Mouse (Mus musculus) midbrain, embryonic 13.5 days (tissue): ENCODE measurements around the gene Cmtm6. TPM values are rescaled to one million over a fixed set of nuclear protein-coding genes. Genes with fewer than 3 reads are reported as not detected.

Source experiments
- ATAC-seq: fragments of 200-750 bp; cut with Nextera tagmentation; 2 replicates; pipeline ENCODE4 v1.8.0; 2017; ENCODE audit warnings: mild to moderate bottlenecking, moderate TSS enrichment, moderate library complexity
- H3K27ac ChIP-seq: fragments of 300-500 bp; sonication (generic); 2 replicates; pipeline ENCODE4 v1.5.1; 2015; ENCODE audit warnings: inconsistent platforms, mild to moderate bottlenecking, moderate library complexity
- H3K27me3 ChIP-seq: fragments of 300-500 bp; sonication (generic); 2 replicates; pipeline ENCODE4 v1.6.1; 2015; ENCODE audit warnings: mild to moderate bottlenecking, inconsistent platforms
- H3K36me3 ChIP-seq: fragments of 300-500 bp; sonication (generic); 2 replicates; pipeline ENCODE4 v1.6.1; 2015; ENCODE audit warnings: mild to moderate bottlenecking, inconsistent platforms
- H3K4me1 ChIP-seq: fragments of 300-500 bp; sonication (generic); replicated peaks from 2 replicates; pipeline ENCODE4 v1.6.1; 2015; ENCODE audit warnings: inconsistent platforms
- H3K4me2 ChIP-seq: fragments of 300-500 bp; sonication (generic); replicated peaks from 2 replicates; pipeline ENCODE4 v1.6.1; 2015; ENCODE audit warnings: moderate library complexity, mild to moderate bottlenecking, inconsistent platforms
- H3K4me3 ChIP-seq: fragments of 300-500 bp; sonication (generic); replicated peaks from 2 replicates; pipeline ENCODE4 v1.5.1; 2015; ENCODE audit warnings: mild to moderate bottlenecking, inconsistent platforms
- H3K9ac ChIP-seq: fragments of 300-500 bp; sonication (generic); replicated peaks from 2 replicates; pipeline ENCODE4 v1.6.1; 2015; ENCODE audit warnings: mild to moderate bottlenecking, inconsistent platforms
- H3K9me3 ChIP-seq: fragments of 300-500 bp; sonication (generic); 2 replicates; pipeline ENCODE4 v1.6.1; 2016; ENCODE audit warnings: mild to moderate bottlenecking, inconsistent platforms
- WGBS: fragments of 180-500 bp; shearing (Covaris S2); methylation state at CpG from one replicate; pipeline ENCODE4 v1.1.7; 2015; 5-methylcytosine and 5-hydroxymethylcytosine counted together
- polyA plus RNA-seq: library from polyadenylated mRNA; unstranded; fragments of >200 nt; fragmentation: Nextera tagmentation; extraction: Ambion mirVana; gene quantifications from 2 replicates; pipeline ENCODE4 v1.2.1, GENCODE M21; 2015

Cmtm6 gene
- polyA plus RNA-seq, 1 experiment from 2014 or later, result 19.0 TPM

DNA sequence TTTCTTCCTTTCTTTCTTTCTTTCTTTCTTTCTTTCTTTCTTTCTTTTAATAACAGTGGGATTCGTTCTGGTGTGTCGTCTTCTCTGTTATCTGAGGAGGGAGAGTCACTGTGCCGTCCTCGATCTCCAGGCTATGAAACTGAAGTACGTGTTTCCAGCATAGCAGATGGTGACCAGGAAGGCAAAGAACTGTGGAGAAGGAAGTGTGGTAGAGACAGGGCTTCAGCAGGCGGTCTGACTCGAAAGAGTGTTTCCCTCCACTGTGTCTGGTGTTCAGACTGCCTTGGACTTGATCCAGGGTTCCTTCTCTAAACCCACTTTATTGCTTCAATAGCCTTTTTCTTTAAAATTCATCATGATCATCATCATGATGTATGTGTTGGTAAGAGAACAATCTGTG is 58.6 kb downstream of the Cmtm6 start:
- H3K4me1 ChIP-seq, result peaks cover 7% of the 10 kb centered on the region
- ATAC-seq, result no peak

DNA sequence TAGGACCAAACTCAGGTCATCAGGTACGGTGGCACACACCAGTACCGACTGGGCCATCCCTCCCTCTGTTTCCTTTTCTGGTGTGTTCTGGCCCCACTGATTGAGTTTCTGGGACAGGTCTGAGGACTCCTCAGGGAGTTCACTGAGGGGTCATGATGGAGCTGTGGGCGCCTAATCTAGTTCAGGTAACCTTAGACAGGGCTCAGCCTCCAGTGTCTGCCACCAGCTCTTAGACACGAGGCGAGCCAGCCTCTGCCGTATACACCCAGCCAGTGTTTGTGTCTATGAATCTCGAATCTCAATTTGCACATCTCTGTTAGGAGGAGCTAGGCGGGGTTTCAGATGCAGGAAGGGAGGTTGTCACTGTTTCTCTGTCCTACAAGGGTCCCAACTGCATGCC is 59.1 kb downstream of the Cmtm6 start:
- Histone ChIP-seq H3K4me1 (peaks cover 7% of the 10 kb centered on the region), H3K9ac (no peak overlapping the region), H3K4me2 (no peak overlapping the region), H3K36me3 (no peaks in the 10 kb centered on the region), H3K27ac (no peak overlapping the region), H3K27me3 (no peaks in the 10 kb centered on the region), H3K9me3 (no peaks in the 10 kb centered on the region), H3K4me3 (no peak overlapping the region)
- no peak for ATAC-seq
- WGBS, result 85% methylated on average over 8 of the region's 8 CpGs

More for the DNA sequence above, 58.6 kb downstream of the Cmtm6 start:
- no peaks in the 10 kb centered on the region for H3K36me3 ChIP-seq
- no peaks in the 10 kb centered on the region for H3K27me3 ChIP-seq
- H3K4me2 ChIP-seq, result no peak overlapping the region
- no peaks in the 10 kb centered on the region for H3K9me3 ChIP-seq
- H3K27ac ChIP-seq, result no peak overlapping the region
- H3K9ac ChIP-seq, result no peak overlapping the region
- 82% methylated on average over 7 of the region's 7 CpGs for WGBS
- no peak overlapping the region for H3K4me3 ChIP-seq

DNA sequence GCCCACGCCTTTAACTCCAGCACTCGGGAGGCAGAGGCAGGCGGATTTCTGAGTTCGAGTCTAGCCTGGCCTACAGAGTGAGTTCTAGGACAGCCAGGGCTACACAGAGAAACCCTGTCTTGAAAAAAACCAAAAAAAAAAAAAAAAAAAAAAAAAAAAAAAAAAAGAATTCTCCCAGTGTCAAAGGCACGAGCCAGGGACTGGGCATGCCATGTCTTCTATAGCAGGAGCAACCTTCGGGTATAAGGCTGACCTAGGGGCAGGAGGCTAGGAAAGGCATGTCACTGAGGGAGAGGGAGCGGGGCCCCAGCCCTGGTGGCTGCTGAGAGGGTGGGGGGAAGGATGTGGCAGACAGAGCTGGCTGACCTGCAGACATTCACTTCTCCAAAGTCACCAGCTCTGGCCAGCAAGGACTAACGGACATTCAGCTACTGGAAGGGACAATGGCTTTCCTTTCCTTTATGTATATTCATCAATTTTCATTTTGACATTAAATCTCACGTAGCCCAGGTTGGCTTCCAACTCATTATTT is 62.9 kb downstream of the Cmtm6 start:
- Histone ChIP-seq H3K4me2 (no peak overlapping the region), H3K27me3 (no peaks in the 10 kb centered on the region), H3K4me1 (peaks cover 17% of the 10 kb centered on the region), H3K9ac (no peak overlapping the region), H3K27ac (no peak overlapping the region), H3K4me3 (no peak overlapping the region), H3K9me3 (no peaks in the 10 kb centered on the region), H3K36me3 (no peaks in the 10 kb centered on the region)
- ATAC-seq, result no peak
- 90% methylated on average over 9 of the region's 9 CpGs for WGBS

DNA sequence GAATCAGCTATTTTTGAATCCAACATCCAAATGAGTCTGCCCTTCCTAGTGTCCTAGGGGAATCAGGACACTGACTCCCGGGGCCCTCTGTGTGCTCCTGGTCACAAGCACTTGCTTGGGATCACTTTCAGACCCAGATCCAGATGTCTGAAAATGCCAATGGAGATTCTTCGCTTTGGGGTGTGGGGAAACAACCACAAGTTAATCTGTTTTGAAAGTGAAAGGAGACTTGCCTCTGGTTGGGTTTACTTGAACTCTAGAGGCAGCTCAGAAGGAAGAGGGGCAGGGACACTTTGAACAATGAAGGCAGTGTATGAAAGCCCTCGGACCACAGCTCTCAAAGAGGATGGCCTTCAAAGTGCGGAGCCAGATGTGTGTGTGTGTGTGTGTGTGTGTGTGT is 63.6 kb downstream of the Cmtm6 start:
- no peak for ATAC-seq
- Histone ChIP-seq H3K27me3 (no peaks in the 10 kb centered on the region), H3K9me3 (no peaks in the 10 kb centered on the region)

DNA sequence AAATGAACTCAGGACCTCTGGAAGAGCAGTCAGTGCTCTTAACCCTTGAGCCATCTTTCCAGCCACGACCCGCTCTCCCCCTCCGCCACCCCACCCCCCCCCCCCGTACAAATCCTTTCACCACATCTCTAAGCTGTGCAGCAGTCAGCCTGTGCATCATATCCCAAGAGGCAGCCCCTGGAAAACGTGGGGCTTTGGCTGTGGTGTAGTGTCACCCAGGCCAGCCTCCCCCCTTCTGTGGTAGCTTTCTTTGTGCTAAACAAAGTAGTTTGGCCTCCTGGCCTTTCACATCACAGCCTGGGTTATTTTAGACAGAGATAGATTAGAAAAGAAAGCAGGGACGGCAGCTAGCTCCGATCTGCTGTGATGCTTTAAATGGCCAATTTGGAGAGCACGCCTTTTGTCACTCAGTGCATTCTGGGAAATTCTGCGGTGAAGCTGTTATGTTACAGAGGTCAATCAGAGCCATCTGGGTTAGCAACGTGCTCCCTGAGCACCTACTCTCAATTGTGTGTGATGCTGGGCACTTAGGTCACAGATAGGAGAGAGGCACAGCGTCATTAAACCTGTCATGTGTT is 65.6 kb downstream of the Cmtm6 start:
- Histone ChIP-seq H3K27ac (no peak overlapping the region), H3K36me3 (no peaks in the 10 kb centered on the region), H3K4me3 (no peak overlapping the region), H3K4me2 (no peak overlapping the region), H3K27me3 (0 out of 2 replicates have a peak, but pooled peaks cover 4% of the 10 kb centered on the region), H3K4me1 (peaks cover 22% of the 10 kb centered on the region), H3K9ac (no peak overlapping the region), H3K9me3 (no peaks in the 10 kb centered on the region)
- no peak for ATAC-seq
- WGBS, result 42% methylated on average over 11 of the region's 11 CpGs

More for the DNA sequence above, 63.6 kb downstream of the Cmtm6 start:
- no peak overlapping the region for H3K27ac ChIP-seq
- H3K4me1 ChIP-seq, result peaks cover 18% of the 10 kb centered on the region
- no peak overlapping the region for H3K9ac ChIP-seq
- no peaks in the 10 kb centered on the region for H3K36me3 ChIP-seq
- H3K4me3 ChIP-seq, result no peak overlapping the region
- 74% methylated on average over 4 of the region's 4 CpGs for WGBS
- H3K4me2 ChIP-seq, result no peak overlapping the region

GRCm38 (mm10) chr9:114797329-114798004 is 66.6 kb downstream of the Cmtm6 start:
- no peak overlapping the region for H3K27ac ChIP-seq
- peaks cover 22% of the 10 kb centered on the region for H3K4me1 ChIP-seq
- H3K9ac ChIP-seq, result no peak overlapping the region
- H3K36me3 ChIP-seq, result no peaks in the 10 kb centered on the region
- H3K4me3 ChIP-seq, result no peak overlapping the region
- 0 out of 2 replicates have a peak, but pooled peaks cover 7% of the 10 kb centered on the region for H3K27me3 ChIP-seq
- no peak overlapping the region for H3K4me2 ChIP-seq
- H3K9me3 ChIP-seq, result no peaks in the 10 kb centered on the region
- ATAC-seq, result peak; percentile 84
- 55% methylated on average over 11 of the region's 11 CpGs for WGBS

DNA sequence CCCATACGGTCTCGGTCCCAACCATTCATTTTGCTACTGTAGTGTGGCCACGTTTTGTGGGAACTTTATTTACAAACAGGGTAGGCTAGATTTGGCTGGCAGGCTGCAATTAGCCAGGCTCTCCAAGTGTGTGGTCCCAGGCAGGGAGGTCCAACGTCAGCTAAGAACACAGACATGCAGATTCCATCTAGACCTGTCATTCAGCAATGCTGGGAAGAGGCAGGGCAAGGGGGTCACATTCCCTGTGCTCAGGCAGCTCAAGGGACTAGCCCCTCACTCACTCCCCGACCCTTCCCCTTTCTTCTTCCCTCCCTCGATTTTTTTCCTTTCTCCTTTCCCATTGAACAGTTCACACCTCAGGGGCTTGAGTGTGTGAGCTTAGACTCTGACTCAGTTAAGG is 67.9 kb downstream of the Cmtm6 start:
- Histone ChIP-seq H3K4me3 (no peak overlapping the region), H3K27ac (no peak overlapping the region), H3K9ac (no peak overlapping the region), H3K4me1 (peaks cover 22% of the 10 kb centered on the region), H3K9me3 (no peaks in the 10 kb centered on the region), H3K36me3 (no peaks in the 10 kb centered on the region), H3K27me3 (0 out of 2 replicates have a peak, but pooled peaks cover 7% of the 10 kb centered on the region), H3K4me2 (no peak overlapping the region)
- 42% methylated on average over 6 of the region's 6 CpGs for WGBS
- ATAC-seq, result no peak

Other genes starting within 250 kb of the Cmtm6 start
- gene Ccr4, start 226.2 kb upstream of the Cmtm6 start, polyA plus RNA-seq, result not detected in 2 replicates
- gene C130032M10Rik, start 215.4 kb upstream of the Cmtm6 start, polyA plus RNA-seq, result not detected in 2 replicates
- gene Trim71, start 166.7 kb upstream of the Cmtm6 start, polyA plus RNA-seq, result 0.30 and 0.32 TPM in 2 replicates
- gene Cnot10, start 90.9 kb upstream of the Cmtm6 start, polyA plus RNA-seq, result 59.5 and 63.4 TPM in 2 replicates
- gene Dync1li1, start 42.3 kb upstream of the Cmtm6 start, polyA plus RNA-seq, result 149 and 150 TPM in 2 replicates
- gene Cmtm7, start 50.7 kb downstream of the Cmtm6 start, polyA plus RNA-seq, result 19.5 and 21.1 TPM in 2 replicates
- 7.7 and 9.1 TPM in 2 replicates for gene Cmtm8, start 113.0 kb downstream of the Cmtm6 start, polyA plus RNA-seq
- gene Gpd1l, start 202.9 kb downstream of the Cmtm6 start, polyA plus RNA-seq, result 17.1 and 18.2 TPM in 2 replicates
- gene Osbpl10, start 247.5 kb downstream of the Cmtm6 start, polyA plus RNA-seq, result 1.6 and 1.9 TPM in 2 replicates